Mouse (Mus musculus): Measurements from ENCODE around the gene Cfap61. TPM values are rescaled to one million over a fixed set of nuclear protein-coding genes. Genes with fewer than 3 reads are reported as not detected.
A peak's percentile ranks its signal among the peaks of the same experiment; 100 is the strongest.

The Cfap61 gene
- polyA plus RNA-seq, 1 experiment from 2014 or later: 0.78 TPM

GRCm38 (mm10) chr2:146168017-146168803, 233.6 kb downstream of the Cfap61 start:
- no peaks in the 10 kb centered on the region for H3K36me3 ChIP-seq (replicated peaks)
- peak overlapping the region; percentile 40; the same call in 1 of the 2 replicates for H3K27ac ChIP-seq
- no peak for DNase-seq (ENCODE audit: extremely low spot score, low spot score)
- WGBS: 58% methylated on average over 14 of the region's 14 CpGs
- H3K27me3 ChIP-seq (ENCODE audit: poor library complexity, severe bottlenecking): peaks cover 8% of the 10 kb centered on the region
- peaks cover 32% of the 10 kb centered on the region for H3K4me1 ChIP-seq
- no peak overlapping the region for H3K4me3 ChIP-seq
- H3K9me3 ChIP-seq: no peaks in the 10 kb centered on the region

- DNase-seq (ENCODE audit: extremely low spot score, low spot score): no peak
- H3K36me3 ChIP-seq (replicated peaks): no peaks in the 10 kb centered on the region
- 30% methylated on average over 7 of the region's 7 CpGs for WGBS
- H3K27ac ChIP-seq: peak overlapping the region; percentile 17; the same call in 1 of the 2 replicates
- H3K4me1 ChIP-seq: peaks cover 29% of the 10 kb centered on the region
- H3K27me3 ChIP-seq (ENCODE audit: poor library complexity, severe bottlenecking): peaks cover 8% of the 10 kb centered on the region
- H3K4me3 ChIP-seq: no peak overlapping the region
- no peaks in the 10 kb centered on the region for H3K9me3 ChIP-seq
These were observed 234.9 kb downstream of the Cfap61 start for GRCm38 (mm10) chr2:146169492-146169891.

GRCm38 (mm10) chr2:146172106-146172505, 237.5 kb downstream of the Cfap61 start:
- Histone ChIP-seq H3K27ac (no peak overlapping the region), H3K4me3 (no peak overlapping the region), H3K4me1 (peaks cover 26% of the 10 kb centered on the region), H3K9me3 (no peaks in the 10 kb centered on the region), H3K27me3 (ENCODE audit: poor library complexity, severe bottlenecking) (peaks cover 8% of the 10 kb centered on the region; the same call in 1 of the 2 replicates), H3K36me3 (replicated peaks) (no peaks in the 10 kb centered on the region)
- 54% methylated on average over 4 of the region's 4 CpGs for WGBS
- DNase-seq (ENCODE audit: extremely low spot score, low spot score): no peak

- Histone ChIP-seq H3K36me3 (replicated peaks) (no peaks in the 10 kb centered on the region), H3K27me3 (ENCODE audit: poor library complexity, severe bottlenecking) (peaks cover 8% of the 10 kb centered on the region; the same call in 1 of the 2 replicates), H3K4me1 (peaks cover 11% of the 10 kb centered on the region), H3K9me3 (peaks cover 7% of the 10 kb centered on the region; the same call in 1 of the 2 replicates), H3K4me3 (no peak overlapping the region), H3K27ac (no peak overlapping the region)
- WGBS: 90% methylated on average over 7 of the region's 7 CpGs
- DNase-seq (ENCODE audit: extremely low spot score, low spot score): no peak
These were observed 239.6 kb downstream of the Cfap61 start for GRCm38 (mm10) chr2:146174173-146174572.

- Histone ChIP-seq H3K36me3 (replicated peaks) (no peaks in the 10 kb centered on the region), H3K27ac (no peak overlapping the region), H3K4me1 (no peaks in the 10 kb centered on the region), H3K4me3 (no peak overlapping the region), H3K9me3 (peaks cover 7% of the 10 kb centered on the region; the same call in 1 of the 2 replicates), H3K27me3 (ENCODE audit: poor library complexity, severe bottlenecking) (no peaks in the 10 kb centered on the region; the same call in 1 of the 2 replicates)
- WGBS: 78% methylated on average over 1 of the region's 1 CpGs
- no peak for DNase-seq (ENCODE audit: extremely low spot score, low spot score)
These were observed 244.1 kb downstream of the Cfap61 start for GRCm38 (mm10) chr2:146178718-146179117.

- DNase-seq (ENCODE audit: extremely low spot score, low spot score): no peak
- 0 out of 2 replicates have a peak, but pooled peaks cover under 1% of the 10 kb centered on the region for H3K9me3 ChIP-seq
- no peaks in the 10 kb centered on the region for H3K36me3 ChIP-seq (replicated peaks)
- no peak overlapping the region for H3K27ac ChIP-seq
- WGBS: 88% methylated on average over 24 of the region's 24 CpGs
- H3K4me1 ChIP-seq: peaks cover 4% of the 10 kb centered on the region; the same call in 1 of the 2 replicates
- no peaks in the 10 kb centered on the region; the same call in 1 of the 2 replicates for H3K27me3 ChIP-seq (ENCODE audit: poor library complexity, severe bottlenecking)
- no peak overlapping the region for H3K4me3 ChIP-seq
These were observed 249.5 kb downstream of the Cfap61 start for GRCm38 (mm10) chr2:146183830-146184793.

- no peak overlapping the region for H3K27ac ChIP-seq
- H3K9me3 ChIP-seq: no peaks in the 10 kb centered on the region
- H3K4me1 ChIP-seq: 0 out of 2 replicates have a peak, but pooled peaks cover 6% of the 10 kb centered on the region
- DNase-seq (ENCODE audit: extremely low spot score, low spot score): no peak
- no peaks in the 10 kb centered on the region for H3K36me3 ChIP-seq (replicated peaks)
- H3K4me3 ChIP-seq: no peak overlapping the region
- WGBS: 95% methylated on average over 11 of the region's 11 CpGs
- peaks cover 20% of the 10 kb centered on the region for H3K27me3 ChIP-seq (ENCODE audit: poor library complexity, severe bottlenecking)
These were observed 261.5 kb downstream of the Cfap61 start for GRCm38 (mm10) chr2:146196126-146196525.

GRCm38 (mm10) chr2:146197947-146198346, 263.4 kb downstream of the Cfap61 start:
- H3K4me3 ChIP-seq: no peak overlapping the region
- peaks cover 16% of the 10 kb centered on the region for H3K27me3 ChIP-seq (ENCODE audit: poor library complexity, severe bottlenecking)
- H3K4me1 ChIP-seq: 0 out of 2 replicates have a peak, but pooled peaks cover 6% of the 10 kb centered on the region
- no peak for DNase-seq (ENCODE audit: extremely low spot score, low spot score)
- H3K27ac ChIP-seq: no peak overlapping the region
- WGBS: 84% methylated on average over 7 of the region's 7 CpGs
- H3K9me3 ChIP-seq: no peaks in the 10 kb centered on the region
- H3K36me3 ChIP-seq (replicated peaks): no peaks in the 10 kb centered on the region

GRCm38 (mm10) chr2:146210968-146211367, 276.4 kb downstream of the Cfap61 start:
- H3K36me3 ChIP-seq (replicated peaks): no peaks in the 10 kb centered on the region
- DNase-seq (ENCODE audit: extremely low spot score, low spot score): no peak
- peaks cover 38% of the 10 kb centered on the region for H3K27me3 ChIP-seq (ENCODE audit: poor library complexity, severe bottlenecking)
- no peaks in the 10 kb centered on the region for H3K9me3 ChIP-seq
- no peak overlapping the region for H3K4me3 ChIP-seq
- peaks cover 16% of the 10 kb centered on the region for H3K4me1 ChIP-seq
- 55% methylated on average over 4 of the region's 4 CpGs for WGBS
- H3K27ac ChIP-seq: no peak overlapping the region

- Histone ChIP-seq H3K36me3 (replicated peaks) (no peaks in the 10 kb centered on the region), H3K4me1 (peaks cover 54% of the 10 kb centered on the region), H3K27me3 (ENCODE audit: poor library complexity, severe bottlenecking) (peaks cover 76% of the 10 kb centered on the region), H3K9me3 (no peaks in the 10 kb centered on the region), H3K27ac (no peak overlapping the region), H3K4me3 (no peak overlapping the region)
- peak; percentile 62 for DNase-seq (ENCODE audit: extremely low spot score, low spot score)
- WGBS: 3% methylated on average over 9 of the region's 9 CpGs
These were observed 280.1 kb downstream of the Cfap61 start for GRCm38 (mm10) chr2:146214715-146215114.

GRCm38 (mm10) chr2:146216111-146217064, 281.8 kb downstream of the Cfap61 start:
- Histone ChIP-seq H3K36me3 (replicated peaks) (no peaks in the 10 kb centered on the region), H3K27me3 (ENCODE audit: poor library complexity, severe bottlenecking) (peaks cover 92% of the 10 kb centered on the region), H3K4me1 (peaks cover 71% of the 10 kb centered on the region), H3K27ac (peak overlapping the region; percentile 84), H3K9me3 (no peaks in the 10 kb centered on the region), H3K4me3 (no peak overlapping the region; the same call in 1 of the 2 replicates)
- no peak for DNase-seq (ENCODE audit: extremely low spot score, low spot score)
- 15% methylated on average over 14 of the region's 14 CpGs for WGBS

All from forebrain, embryonic 10.5 days (tissue).